Mouse (Mus musculus): ENCODE results near the gene Cdca7l.

The Cdca7l gene

DNA sequence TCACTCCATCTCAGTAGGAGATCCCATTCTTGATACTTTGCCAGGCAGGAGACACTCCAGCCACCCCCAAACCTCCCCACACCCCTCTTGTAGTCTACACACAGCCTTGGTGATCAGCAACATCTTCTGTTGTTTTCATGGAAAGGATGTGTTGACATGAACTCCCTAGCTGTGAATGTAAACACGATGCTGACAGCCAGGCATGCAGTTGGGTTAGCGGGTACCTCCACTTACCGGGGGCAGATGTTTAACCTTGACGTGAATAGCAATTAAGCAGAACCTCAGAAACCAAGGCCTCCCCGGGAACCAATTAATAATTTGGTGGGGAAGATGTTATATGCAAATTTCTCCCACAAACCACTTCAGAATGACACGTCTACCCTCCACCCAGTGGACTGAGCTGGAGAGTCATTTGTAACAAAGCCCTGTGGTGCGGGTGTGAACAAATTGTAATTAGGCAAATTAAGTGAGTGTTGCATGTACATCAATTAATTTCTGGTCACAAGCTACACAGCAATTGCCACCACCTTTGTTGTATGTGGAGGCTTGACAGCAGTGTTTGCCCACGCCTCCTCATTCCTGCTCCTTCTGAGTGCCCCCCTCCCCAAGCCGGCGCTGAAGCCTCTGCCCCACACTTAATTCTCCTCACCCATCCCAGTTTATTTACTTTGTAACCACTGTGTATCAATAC is 5.4 kb downstream of the Cdca7l start:
- no peak for DNase-seq (ENCODE audit: low read depth, low spot score)

DNA sequence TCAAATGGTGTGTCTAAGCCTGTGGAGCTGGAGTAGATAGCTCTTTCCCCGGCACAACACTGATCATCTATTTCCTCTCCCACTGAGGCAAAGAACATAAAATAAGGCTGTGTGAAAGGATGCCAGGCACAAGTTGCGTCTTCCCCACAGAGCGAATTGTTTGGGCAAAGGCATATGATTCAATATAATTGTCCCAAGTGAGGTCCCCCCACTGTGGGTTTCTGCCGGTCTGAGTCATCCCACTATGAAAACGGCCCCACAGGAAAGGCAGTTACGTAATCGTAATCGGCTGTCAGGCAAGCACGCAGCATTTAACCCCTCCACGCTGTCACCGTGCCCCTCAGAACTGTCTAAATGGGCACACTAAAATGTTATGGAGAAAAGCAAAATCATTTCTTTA is 6.0 kb downstream of the Cdca7l start:
- DNase-seq (ENCODE audit: low read depth, low spot score), result no peak

- no peak for DNase-seq (ENCODE audit: low read depth, low spot score)
These were observed 16.2 kb downstream of the Cdca7l start for GRCm38 (mm10) chr12:117820138-117820858.

DNA sequence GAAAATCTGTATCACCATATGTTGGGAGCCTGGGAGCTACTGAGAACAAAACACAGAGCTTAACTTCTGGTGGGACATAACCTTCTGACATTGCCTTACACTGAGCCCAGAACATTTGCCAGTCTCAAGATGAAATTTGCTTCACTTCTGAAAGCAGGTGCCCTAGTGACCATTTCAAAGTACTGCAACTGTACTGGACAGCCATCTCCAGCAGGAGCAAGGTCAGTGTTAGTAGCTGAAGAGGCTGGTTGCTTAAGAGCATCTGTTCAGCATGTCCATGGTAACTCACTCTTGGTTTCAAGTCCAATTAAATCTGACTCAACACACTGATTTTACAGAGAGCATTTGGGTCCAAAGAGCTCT is 16.8 kb downstream of the Cdca7l start:
- DNase-seq (ENCODE audit: low read depth, low spot score), result no peak

- no peak for DNase-seq (ENCODE audit: low read depth, low spot score)
These were observed 17.3 kb downstream of the Cdca7l start for GRCm38 (mm10) chr12:117821394-117821793.

- peak; percentile 6 for DNase-seq (ENCODE audit: low read depth, low spot score)
These were observed 24.3 kb downstream of the Cdca7l start for GRCm38 (mm10) chr12:117828350-117828749.

- DNase-seq (ENCODE audit: low read depth, low spot score), result no peak
These were observed 27.4 kb downstream of the Cdca7l start for GRCm38 (mm10) chr12:117831351-117831961.

DNA sequence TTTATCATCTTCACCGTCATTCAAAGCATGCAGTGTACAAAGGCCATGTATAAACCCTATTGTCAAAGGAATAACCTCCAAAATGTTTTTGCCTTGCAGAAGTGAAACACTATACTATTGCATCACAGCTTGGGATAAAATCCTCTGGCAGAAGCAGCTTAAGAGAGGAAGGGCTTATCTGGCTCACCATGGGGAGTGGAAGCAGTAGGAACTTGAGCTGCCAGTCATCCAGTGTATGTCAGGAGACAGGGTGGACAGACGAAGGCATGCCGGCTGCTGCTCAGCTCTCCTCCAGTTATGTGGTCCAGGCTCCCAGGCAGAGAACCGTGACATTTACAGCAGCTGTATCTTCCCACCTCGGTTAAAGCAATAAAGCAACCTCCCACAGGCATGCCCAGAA is 28.1 kb downstream of the Cdca7l start:
- no peak for DNase-seq (ENCODE audit: low read depth, low spot score)

GRCm38 (mm10) chr12:117834652-117835051 is 30.6 kb downstream of the Cdca7l start:
- no peak for DNase-seq (ENCODE audit: low read depth, low spot score)

- no peak for DNase-seq (ENCODE audit: low read depth, low spot score)
These were observed 31.3 kb downstream of the Cdca7l start for GRCm38 (mm10) chr12:117835371-117835770.

GRCm38 (mm10) chr12:117837376-117837775 is 33.3 kb downstream of the Cdca7l start:
- DNase-seq (ENCODE audit: low read depth, low spot score), result no peak

- no peak for DNase-seq (ENCODE audit: low read depth, low spot score)
These were observed 36.6 kb downstream of the Cdca7l start for GRCm38 (mm10) chr12:117840705-117841104.

DNA sequence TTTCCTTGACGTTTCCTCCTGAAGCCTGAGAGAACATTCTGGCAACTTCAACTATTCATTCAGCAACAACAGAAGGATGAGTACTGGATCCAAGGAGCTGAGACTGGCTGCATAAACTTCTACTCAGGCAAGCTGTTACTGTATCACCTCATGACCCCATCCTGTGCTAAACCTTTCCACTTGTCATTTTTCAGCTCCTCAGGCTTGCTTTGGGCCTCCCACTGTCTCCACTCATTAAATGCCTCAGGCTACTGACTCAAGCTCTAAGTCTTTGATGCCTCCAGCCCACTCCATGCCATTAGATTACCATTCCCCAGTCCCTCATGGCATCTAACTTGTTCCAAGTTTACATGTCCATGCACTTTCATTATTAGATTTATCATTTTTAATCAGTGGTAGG is 38.6 kb downstream of the Cdca7l start:
- no peak for DNase-seq (ENCODE audit: low read depth, low spot score)

GRCm38 (mm10) chr12:117843302-117844074 is 39.4 kb downstream of the Cdca7l start:
- no peak for DNase-seq (ENCODE audit: low read depth, low spot score)

DNA sequence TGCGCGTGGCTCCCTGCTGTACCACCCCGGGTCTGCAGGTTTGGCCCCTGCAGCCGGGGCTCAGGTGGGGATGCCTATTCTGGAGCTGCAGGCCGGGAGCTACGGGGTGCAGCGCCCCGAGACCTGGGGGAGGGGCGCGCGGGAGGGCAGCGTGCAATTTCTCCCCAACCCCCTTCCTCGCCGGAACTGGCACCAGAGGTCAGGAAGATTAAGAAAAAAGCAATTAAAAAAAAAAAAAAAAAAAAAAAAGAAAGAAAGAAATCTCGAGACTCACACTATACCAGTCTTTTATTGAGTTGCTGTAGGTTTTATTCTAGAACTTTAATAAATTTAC is 40.0 kb downstream of the Cdca7l start:
- DNase-seq (ENCODE audit: low read depth, low spot score), result no peak

DNA sequence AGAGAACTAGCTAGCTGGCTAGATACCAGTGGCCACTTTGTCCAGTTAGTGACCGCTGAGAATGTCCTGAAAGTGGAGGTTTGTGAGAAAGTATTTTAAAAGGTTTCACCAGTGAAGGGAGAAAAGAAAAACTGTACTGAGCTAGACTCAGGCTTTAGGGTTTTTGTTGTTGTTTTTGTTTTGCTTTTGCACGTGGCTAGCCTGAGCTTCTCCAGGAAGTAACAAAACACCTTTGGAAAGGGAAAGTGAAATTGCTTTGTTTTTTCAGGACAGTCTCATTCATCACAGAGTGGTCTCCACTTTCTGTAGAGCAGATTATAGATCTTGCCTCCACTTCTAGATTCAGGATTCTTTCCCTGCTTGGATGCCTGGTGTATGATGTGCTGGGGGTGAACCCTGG is 40.8 kb downstream of the Cdca7l start:
- DNase-seq (ENCODE audit: low read depth, low spot score), result no peak

DNA sequence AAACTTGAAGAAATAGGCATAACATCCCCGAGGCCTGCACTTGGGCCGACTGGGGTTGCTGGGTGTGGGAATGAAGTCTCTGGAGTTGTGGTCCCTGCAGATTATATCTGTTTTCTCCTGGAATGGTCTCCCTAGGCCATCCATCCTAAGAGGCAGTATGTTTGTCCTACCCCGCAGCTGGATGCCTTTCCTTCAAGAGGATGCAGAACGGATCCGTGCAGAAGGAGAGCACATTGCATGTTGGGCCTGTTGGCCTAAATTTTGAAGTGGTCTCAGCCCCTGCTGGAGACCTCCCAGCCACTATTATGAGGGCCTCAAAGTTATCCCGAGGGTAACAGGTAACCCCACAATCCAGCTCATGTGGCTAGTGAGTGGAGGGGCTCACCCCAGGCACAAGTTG is 44.5 kb downstream of the Cdca7l start:
- no peak for DNase-seq (ENCODE audit: low read depth, low spot score)

DNA sequence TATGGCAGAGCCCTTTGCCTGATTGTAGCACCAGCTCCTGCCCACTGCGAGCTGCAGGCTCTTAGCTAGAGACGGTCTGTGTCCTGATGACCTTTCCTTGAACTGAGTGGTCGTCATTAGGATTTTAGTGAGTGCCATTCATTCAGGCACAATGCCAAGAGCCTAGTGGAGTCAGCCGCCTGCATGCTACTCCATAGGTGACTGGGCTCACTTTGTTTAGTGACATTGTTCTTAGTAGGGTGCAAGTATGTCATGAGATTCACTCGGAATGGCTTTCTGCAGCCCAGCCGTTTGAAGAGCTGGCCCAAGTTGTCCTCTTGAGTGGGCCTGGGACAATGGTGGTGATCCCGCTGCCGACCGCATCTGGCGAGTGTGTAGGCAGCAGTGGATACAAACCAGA is 46.4 kb downstream of the Cdca7l start:
- DNase-seq (ENCODE audit: low read depth, low spot score), result no peak

DNA sequence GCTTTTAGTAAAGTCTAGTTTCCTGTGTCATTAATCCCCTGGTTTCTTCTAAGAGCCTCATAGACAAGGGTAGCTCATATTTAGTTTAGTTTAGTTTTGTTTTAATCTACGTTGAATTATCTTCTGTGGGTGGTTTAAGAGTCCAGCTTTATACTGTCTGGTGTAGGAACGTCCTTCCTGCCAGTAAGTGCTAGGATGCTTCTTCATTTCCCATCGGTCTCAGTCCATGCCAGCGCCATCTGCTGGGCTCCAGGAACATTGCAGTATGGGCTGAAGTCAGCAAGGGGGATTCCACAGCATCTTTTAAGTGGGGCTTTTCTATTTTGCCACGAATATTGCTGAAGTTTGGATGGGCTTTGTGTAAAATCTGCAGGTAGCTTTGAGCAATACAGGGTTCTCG is 49.2 kb downstream of the Cdca7l start:
- DNase-seq (ENCODE audit: low read depth, low spot score), result peak; percentile 6

DNA sequence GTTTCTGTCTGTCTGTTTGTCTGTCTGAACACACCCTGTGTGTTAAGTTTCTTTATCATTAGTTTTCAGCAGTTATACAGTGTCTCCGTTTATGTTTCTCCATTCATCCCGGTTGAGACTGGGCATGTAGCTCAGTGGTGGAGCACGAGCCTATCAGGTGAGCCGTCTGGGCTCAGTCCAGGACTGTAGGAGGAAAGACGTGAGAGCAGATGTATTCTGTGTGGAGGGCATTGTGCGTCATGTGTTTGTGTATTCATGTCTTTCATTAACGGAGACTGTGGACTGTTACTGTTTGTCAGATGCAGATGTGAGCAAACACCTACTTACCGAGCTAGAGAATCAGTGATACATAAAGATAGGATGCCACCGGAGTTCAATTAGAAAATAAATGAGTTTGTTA is 52.9 kb downstream of the Cdca7l start:
- DNase-seq (ENCODE audit: low read depth, low spot score), result no peak

GRCm38 (mm10) chr12:117857884-117858283 is 53.8 kb downstream of the Cdca7l start:
- no peak for DNase-seq (ENCODE audit: low read depth, low spot score)

GRCm38 (mm10) chr12:117860840-117861239 is 56.8 kb downstream of the Cdca7l start:
- DNase-seq (ENCODE audit: low read depth, low spot score), result no peak

All from skeletal muscle tissue, adult 2 months (tissue).